Mouse (Mus musculus) E14TG2a.4 (cell line): ENCODE results near the gene Rbm15b.

Experiments
- CTCF ChIP-seq: conservative IDR thresholded peaks from 2 replicates; pipeline ENCODE4 v1.5.1; 2014; ENCODE audit warnings: low read length
- NANOG ChIP-seq: IDR thresholded peaks from 2 replicates; pipeline ENCODE4 v1.6.1; 2014; ENCODE audit warnings: borderline replicate concordance, low read length, mixed read lengths
- POU5F1 ChIP-seq: IDR thresholded peaks from 2 replicates; pipeline ENCODE4 v1.6.1; 2014; ENCODE audit warnings: low read length, borderline replicate concordance

GRCm38 (mm10) chr9:106884996-106885900, 2.0 kb downstream of the Rbm15b start:
- TF ChIP-seq CTCF (no peak), POU5F1 (no peak), NANOG (no peak)
